Mouse (Mus musculus) E14TG2a.4 (cell line): ENCODE measurements around the gene Cnn1.

Source experiments
- H3K27me3 ChIP-seq: 2 replicates; pipeline ENCODE4 v1.6.1; 2014; ENCODE audit warnings: low read length, control low read depth; ENCODE audit not compliant: insufficient read depth
- H3K36me3 ChIP-seq: 2 replicates; pipeline ENCODE4 v1.6.1; 2014; ENCODE audit warnings: low read length, control low read depth; ENCODE audit not compliant: insufficient read depth
- H3K4me1 ChIP-seq: replicated peaks from 2 replicates; pipeline ENCODE4 v1.6.1; 2014; ENCODE audit warnings: low read depth, low read length, control low read depth
- H3K4me3 ChIP-seq: replicated peaks from 2 replicates; pipeline ENCODE4 v1.5.1; 2014; ENCODE audit warnings: mild to moderate bottlenecking, low read length
- H3K9me3 ChIP-seq: 2 replicates; pipeline ENCODE4 v1.6.1; 2014; ENCODE audit warnings: low read length, control low read depth
- CTCF ChIP-seq: conservative IDR thresholded peaks from 2 replicates; pipeline ENCODE4 v1.5.1; 2014; ENCODE audit warnings: low read length
- NANOG ChIP-seq: IDR thresholded peaks from 2 replicates; pipeline ENCODE4 v1.6.1; 2014; ENCODE audit warnings: borderline replicate concordance, low read length, mixed read lengths
- POU5F1 ChIP-seq: IDR thresholded peaks from 2 replicates; pipeline ENCODE4 v1.6.1; 2014; ENCODE audit warnings: low read length, borderline replicate concordance

The Cnn1 gene

GRCm38 (mm10) chr9:22155614-22156013, 56.6 kb downstream of the Cnn1 start:
- Histone ChIP-seq H3K4me3 (peak overlapping the region; percentile 88; the same call in 1 of the 2 replicates), H3K9me3 (peaks cover under 1% of the 10 kb centered on the region), H3K4me1 (peaks cover 39% of the 10 kb centered on the region), H3K36me3 (peaks cover 11% of the 10 kb centered on the region), H3K27me3 (peaks cover 24% of the 10 kb centered on the region)
- TF ChIP-seq NANOG (no peak), CTCF (peak; percentile 89), POU5F1 (no peak)

GRCm38 (mm10) chr9:22156497-22157245, 57.7 kb downstream of the Cnn1 start, which contains the start of gene Pigyl:
Pigyl (plus strand) TSS chr9:22156846.
- peaks cover 11% of the 10 kb centered on the region for H3K9me3 ChIP-seq
- H3K4me3 ChIP-seq: peak within 1 kb of the TSS; percentile 88
- TF ChIP-seq CTCF (no peak), POU5F1 (no peak), NANOG (no peak)
- peaks cover 48% of the 10 kb centered on the region for H3K4me1 ChIP-seq
- H3K27me3 ChIP-seq: peaks cover 24% of the 10 kb centered on the region
- H3K36me3 ChIP-seq: peaks cover 11% of the 10 kb centered on the region

- peaks cover 17% of the 10 kb centered on the region for H3K9me3 ChIP-seq
- H3K27me3 ChIP-seq: peaks cover 20% of the 10 kb centered on the region
- peaks cover 55% of the 10 kb centered on the region for H3K4me1 ChIP-seq
- TF ChIP-seq CTCF (no peak), NANOG (no peak), POU5F1 (no peak)
- H3K4me3 ChIP-seq: peak overlapping the region; percentile 88
- H3K36me3 ChIP-seq: peaks cover 11% of the 10 kb centered on the region
Measured at GRCm38 (mm10) chr9:22157516-22158265, 58.7 kb downstream of the Cnn1 start.
